Mouse (Mus musculus) lung, postnatal 36 days (tissue): ENCODE results near the gene Slc6a20b.
"Not testable (repeated sequence)": the region's sequence is repeated elsewhere in the genome, so short reads cannot be mapped to it uniquely, and the experiment has no call there.

Source experiments
- DNase-seq: peaks from one replicate; pipeline ENCODE4 v3.0.0; 2022; ENCODE audit warnings: mixed read lengths

The Slc6a20b gene

GRCm38 (mm10) chr9:123632281-123632680 is at the start of gene Slc6a20b:
Gene Slc6a20b (minus strand): TSS chr9:123632565.
- DNase-seq: no peak

GRCm38 (mm10) chr9:123679198-123679597 is 46.8 kb upstream of the Slc6a20b start:
- no peak for DNase-seq

GRCm38 (mm10) chr9:123678327-123679105 is 46.2 kb upstream of the Slc6a20b start, which contains the start of the genes Ccr9 and Slc6a20a:
Gene Ccr9 (plus strand): TSS chr9:123678439.
Gene Slc6a20a (minus strand): TSS chr9:123678885.
- DNase-seq: peak; percentile 19

GRCm38 (mm10) chr9:123665645-123666044 is 33.3 kb upstream of the Slc6a20b start:
- peak; percentile 76 for DNase-seq

GRCm38 (mm10) chr9:123659986-123660676 is 27.8 kb upstream of the Slc6a20b start:
- DNase-seq: not testable (repeated sequence)

GRCm38 (mm10) chr9:123658981-123659380 is 26.6 kb upstream of the Slc6a20b start:
- no peak for DNase-seq

- DNase-seq: no peak
These were observed 25.1 kb upstream of the Slc6a20b start for GRCm38 (mm10) chr9:123657457-123657856.

- peak; percentile 10 for DNase-seq
These were observed 19.0 kb upstream of the Slc6a20b start for GRCm38 (mm10) chr9:123651369-123651768.

- DNase-seq: no peak
These were observed 17.6 kb upstream of the Slc6a20b start for GRCm38 (mm10) chr9:123649785-123650511.

- no peak for DNase-seq
These were observed 7.7 kb upstream of the Slc6a20b start for GRCm38 (mm10) chr9:123640106-123640505.

- DNase-seq: peak; percentile 15
These were observed 6.3 kb upstream of the Slc6a20b start for GRCm38 (mm10) chr9:123638668-123639089.

GRCm38 (mm10) chr9:123638231-123638630 is 5.9 kb upstream of the Slc6a20b start:
- DNase-seq: no peak

GRCm38 (mm10) chr9:123636771-123637170 is 4.4 kb upstream of the Slc6a20b start:
- DNase-seq: no peak

GRCm38 (mm10) chr9:123632993-123633392 is 628 bp upstream of the Slc6a20b start:
- DNase-seq: no peak

GRCm38 (mm10) chr9:123631666-123632065 is 699 bp downstream of the Slc6a20b start:
- no peak for DNase-seq

GRCm38 (mm10) chr9:123625821-123626220 is 6.5 kb downstream of the Slc6a20b start:
- DNase-seq: no peak

- no peak for DNase-seq
These were observed 7.6 kb downstream of the Slc6a20b start for GRCm38 (mm10) chr9:123624741-123625140.

- DNase-seq: no peak
These were observed 11.9 kb downstream of the Slc6a20b start for GRCm38 (mm10) chr9:123620311-123621098.

- DNase-seq: no peak
These were observed 30.8 kb downstream of the Slc6a20b start for GRCm38 (mm10) chr9:123601529-123601928.

GRCm38 (mm10) chr9:123597376-123597775 is 35.0 kb downstream of the Slc6a20b start:
- no peak for DNase-seq

GRCm38 (mm10) chr9:123596910-123597309 is 35.5 kb downstream of the Slc6a20b start:
- no peak for DNase-seq

- DNase-seq: no peak
These were observed 37.2 kb downstream of the Slc6a20b start for GRCm38 (mm10) chr9:123595194-123595593.
